Mouse (Mus musculus): Measurements from ENCODE around the gene Tfdp1. TPM values are rescaled to one million over a fixed set of nuclear protein-coding genes. Genes with fewer than 3 reads are reported as not detected.
A peak's percentile ranks its signal among the peaks of the same experiment; 100 is the strongest.

The Tfdp1 gene
- polyA plus RNA-seq, 1 experiment from 2014 or later = 170 TPM

- Histone ChIP-seq H3K27ac (no peak within 1 kb of the TSS), H3K4me3 (replicated peaks) (no peak within 1 kb of the TSS), H3K4me1 (replicated peaks) (no peaks in the 10 kb centered on the region), H3K36me3 (no peaks in the 10 kb centered on the region), H3K9ac (no peak within 1 kb of the TSS), H3K27me3 (replicated peaks) (no peaks in the 10 kb centered on the region), H3K4me2 (replicated peaks) (no peak within 1 kb of the TSS), H3K9me3 (no peaks in the 10 kb centered on the region)
- 72% methylated on average over 5 of the region's 5 CpGs for WGBS
- ATAC-seq = no peak
These were observed 58.2 kb downstream of the Tfdp1 start, which contains the start of gene Atp4b for GRCm38 (mm10) chr8:13396725-13397124. Gene Atp4b, minus strand, starts transcription at chr8:13396825.

GRCm38 (mm10) chr8:13403517-13403916, 65.0 kb downstream of the Tfdp1 start:
- H3K4me1 ChIP-seq (replicated peaks) = no peaks in the 10 kb centered on the region
- 50% methylated on average over 6 of the region's 6 CpGs for WGBS
- ATAC-seq = no peak

GRCm38 (mm10) chr8:13404666-13405131, 66.1 kb downstream of the Tfdp1 start, which contains the start of gene Grk1:
Gene Grk1, plus strand, starts transcription at chr8:13405081.
- Histone ChIP-seq H3K4me2 (replicated peaks) (no peak within 1 kb of the TSS), H3K36me3 (no peaks in the 10 kb centered on the region), H3K27ac (no peak within 1 kb of the TSS), H3K9ac (no peak within 1 kb of the TSS), H3K27me3 (replicated peaks) (no peaks in the 10 kb centered on the region), H3K9me3 (no peaks in the 10 kb centered on the region), H3K4me3 (replicated peaks) (no peak within 1 kb of the TSS), H3K4me1 (replicated peaks) (no peaks in the 10 kb centered on the region)
- 78% methylated on average over 5 of the region's 5 CpGs for WGBS
- ATAC-seq = no peak

More at GRCm38 (mm10) chr8:13403517-13403916, 65.0 kb downstream of the Tfdp1 start:
- no peaks in the 10 kb centered on the region for H3K27me3 ChIP-seq (replicated peaks)
- H3K36me3 ChIP-seq = no peaks in the 10 kb centered on the region
- no peaks in the 10 kb centered on the region for H3K9me3 ChIP-seq
- no peak overlapping the region for H3K27ac ChIP-seq
- no peak overlapping the region for H3K4me2 ChIP-seq (replicated peaks)
- no peak overlapping the region for H3K4me3 ChIP-seq (replicated peaks)
- H3K9ac ChIP-seq = no peak overlapping the region

DNA sequence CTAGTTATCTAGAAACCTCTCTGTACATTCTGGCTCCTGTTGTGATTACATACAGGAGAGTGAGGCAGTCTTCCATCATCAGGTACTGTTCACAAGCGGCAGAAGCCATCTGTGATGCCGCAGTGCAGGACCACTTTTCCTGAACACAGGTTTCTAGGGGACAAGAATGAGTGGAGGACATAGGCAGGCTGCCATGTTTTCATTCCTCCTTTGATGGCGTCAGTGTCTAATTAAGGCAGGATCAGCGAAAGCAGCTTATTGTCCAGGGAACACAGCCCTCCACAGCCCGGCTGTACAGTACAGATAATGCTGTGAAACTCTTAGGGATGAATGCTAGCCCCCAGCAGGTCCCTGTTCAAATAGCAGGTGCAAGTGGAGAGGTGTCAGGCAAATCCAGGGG, 67.5 kb downstream of the Tfdp1 start:
- no peak overlapping the region for H3K9ac ChIP-seq

GRCm38 (mm10) chr8:13411597-13411996, 73.0 kb downstream of the Tfdp1 start:
- no peak overlapping the region for H3K4me2 ChIP-seq (replicated peaks)
- H3K9ac ChIP-seq = no peak overlapping the region
- H3K27me3 ChIP-seq (replicated peaks) = no peaks in the 10 kb centered on the region
- 22% methylated on average over 6 of the region's 6 CpGs for WGBS
- no peaks in the 10 kb centered on the region for H3K9me3 ChIP-seq
- no peaks in the 10 kb centered on the region for H3K4me1 ChIP-seq (replicated peaks)
- no peak for ATAC-seq
- H3K36me3 ChIP-seq = no peaks in the 10 kb centered on the region
- H3K4me3 ChIP-seq (replicated peaks) = no peak overlapping the region
- no peak overlapping the region for H3K27ac ChIP-seq

More for the DNA sequence above, 67.5 kb downstream of the Tfdp1 start:
- Histone ChIP-seq H3K4me2 (replicated peaks) (no peak overlapping the region), H3K27ac (no peak overlapping the region), H3K36me3 (no peaks in the 10 kb centered on the region), H3K27me3 (replicated peaks) (no peaks in the 10 kb centered on the region), H3K4me3 (replicated peaks) (no peak overlapping the region), H3K4me1 (replicated peaks) (no peaks in the 10 kb centered on the region), H3K9me3 (no peaks in the 10 kb centered on the region)
- no peak for ATAC-seq
- 83% methylated on average over 5 of the region's 5 CpGs for WGBS

DNA sequence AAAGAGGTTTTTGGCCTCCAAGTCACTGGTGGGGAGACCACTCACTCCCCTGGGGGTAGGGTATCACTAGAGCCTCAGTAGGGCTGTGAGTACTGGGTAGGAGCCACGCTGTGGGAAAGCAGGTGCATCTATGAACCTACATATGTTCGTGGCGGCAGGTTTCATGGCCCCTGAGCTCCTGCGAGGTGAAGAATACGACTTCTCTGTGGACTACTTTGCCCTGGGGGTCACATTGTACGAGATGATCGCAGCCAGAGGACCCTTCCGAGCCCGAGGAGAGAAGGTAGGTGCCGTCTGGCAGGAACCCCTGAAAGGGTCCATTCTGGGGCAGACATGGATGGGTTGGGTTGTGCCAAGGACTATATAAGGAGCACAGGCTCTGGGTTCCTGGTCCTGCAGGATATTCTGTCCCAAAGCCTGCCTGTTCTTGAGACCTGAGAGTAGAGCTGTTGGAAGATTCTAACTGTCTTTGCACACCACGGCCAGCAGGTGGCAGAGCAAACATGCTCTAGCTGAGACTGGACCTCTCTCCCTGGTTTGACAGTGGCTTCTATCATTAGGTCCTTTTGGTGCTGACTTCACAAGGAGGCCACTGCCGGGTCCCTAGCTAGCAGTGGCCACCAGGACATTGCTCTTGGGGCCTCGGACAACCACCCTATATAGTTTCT, 74.5 kb downstream of the Tfdp1 start:
- no peak overlapping the region for H3K4me2 ChIP-seq (replicated peaks)
- H3K27ac ChIP-seq = no peak overlapping the region

GRCm38 (mm10) chr8:13413823-13414390, 75.4 kb downstream of the Tfdp1 start:
- 45% methylated on average over 12 of the region's 12 CpGs for WGBS
- H3K4me1 ChIP-seq (replicated peaks) = no peaks in the 10 kb centered on the region
- no peak overlapping the region for H3K27ac ChIP-seq
- ATAC-seq = no peak
- no peak overlapping the region for H3K9ac ChIP-seq
- no peak overlapping the region for H3K4me2 ChIP-seq (replicated peaks)
- H3K27me3 ChIP-seq (replicated peaks) = no peaks in the 10 kb centered on the region
- H3K36me3 ChIP-seq = no peaks in the 10 kb centered on the region
- no peaks in the 10 kb centered on the region for H3K9me3 ChIP-seq
- no peak overlapping the region for H3K4me3 ChIP-seq (replicated peaks)

More for the DNA sequence above, 74.5 kb downstream of the Tfdp1 start:
- Histone ChIP-seq H3K27me3 (replicated peaks) (no peaks in the 10 kb centered on the region), H3K36me3 (no peaks in the 10 kb centered on the region), H3K4me1 (replicated peaks) (no peaks in the 10 kb centered on the region), H3K4me3 (replicated peaks) (no peak overlapping the region), H3K9me3 (no peaks in the 10 kb centered on the region), H3K9ac (no peak overlapping the region)
- ATAC-seq = peak; percentile 62
- 64% methylated on average over 13 of the region's 13 CpGs for WGBS

- no peaks in the 10 kb centered on the region for H3K4me1 ChIP-seq (replicated peaks)
- H3K27ac ChIP-seq = no peak overlapping the region
- H3K36me3 ChIP-seq = no peaks in the 10 kb centered on the region
- H3K9me3 ChIP-seq = no peaks in the 10 kb centered on the region
- H3K27me3 ChIP-seq (replicated peaks) = no peaks in the 10 kb centered on the region
- no peak overlapping the region for H3K9ac ChIP-seq
- WGBS = 74% methylated on average over 10 of the region's 10 CpGs
- no peak overlapping the region for H3K4me3 ChIP-seq (replicated peaks)
- ATAC-seq = no peak
- no peak overlapping the region for H3K4me2 ChIP-seq (replicated peaks)
These were observed 77.3 kb downstream of the Tfdp1 start for GRCm38 (mm10) chr8:13415879-13416278.

DNA sequence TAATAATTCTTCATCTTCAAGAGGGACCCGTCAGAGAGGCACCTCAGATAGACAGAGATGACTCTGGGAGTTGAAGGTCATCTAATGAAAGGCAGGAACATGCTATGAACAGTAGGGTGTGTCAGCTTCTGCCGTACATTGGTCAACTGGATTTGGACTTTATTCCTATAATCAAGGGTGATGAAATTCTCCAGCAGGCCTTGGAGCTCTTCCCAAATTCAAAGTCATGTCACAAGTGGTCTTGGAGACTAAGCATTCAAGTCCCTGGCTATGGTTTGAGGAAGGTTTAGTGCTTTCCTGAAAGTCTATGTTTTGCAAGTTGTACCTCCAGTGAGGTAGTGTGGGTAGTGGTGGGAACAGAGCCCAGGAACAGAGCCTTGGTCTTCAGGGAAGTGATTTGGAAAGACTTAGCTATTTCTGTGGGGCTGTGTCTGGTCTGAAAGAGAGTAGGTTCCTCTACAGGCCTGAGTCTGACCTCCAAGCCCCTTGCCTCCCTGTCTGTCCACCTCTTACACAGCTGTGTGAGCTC, 80.6 kb downstream of the Tfdp1 start:
- Histone ChIP-seq H3K9ac (no peak overlapping the region), H3K36me3 (no peaks in the 10 kb centered on the region), H3K27ac (no peak overlapping the region), H3K9me3 (no peaks in the 10 kb centered on the region), H3K4me1 (replicated peaks) (no peaks in the 10 kb centered on the region), H3K27me3 (replicated peaks) (no peaks in the 10 kb centered on the region), H3K4me3 (replicated peaks) (no peak overlapping the region), H3K4me2 (replicated peaks) (no peak overlapping the region)
- 65% methylated on average over 2 of the region's 2 CpGs for WGBS
- no peak for ATAC-seq

- Histone ChIP-seq H3K4me1 (replicated peaks) (no peaks in the 10 kb centered on the region), H3K4me2 (replicated peaks) (no peak overlapping the region), H3K27me3 (replicated peaks) (no peaks in the 10 kb centered on the region), H3K9ac (no peak overlapping the region), H3K9me3 (no peaks in the 10 kb centered on the region), H3K36me3 (no peaks in the 10 kb centered on the region), H3K4me3 (replicated peaks) (no peak overlapping the region), H3K27ac (no peak overlapping the region)
- WGBS = 88% methylated on average over 6 of the region's 6 CpGs
- no peak for ATAC-seq
These were observed 82.4 kb downstream of the Tfdp1 start for GRCm38 (mm10) chr8:13420970-13421369.

- H3K9ac ChIP-seq = no peak overlapping the region
- ATAC-seq = no peak
- WGBS = 69% methylated on average over 6 of the region's 6 CpGs
- H3K27me3 ChIP-seq (replicated peaks) = no peaks in the 10 kb centered on the region
- 0 out of 2 replicates have a peak overlapping the region, but pooled peaks have one; percentile 48 for H3K27ac ChIP-seq
- no peak overlapping the region for H3K4me2 ChIP-seq (replicated peaks)
- no peaks in the 10 kb centered on the region for H3K9me3 ChIP-seq
- H3K4me3 ChIP-seq (replicated peaks) = no peak overlapping the region
- H3K4me1 ChIP-seq (replicated peaks) = no peaks in the 10 kb centered on the region
- H3K36me3 ChIP-seq = no peaks in the 10 kb centered on the region
These were observed 88.8 kb downstream of the Tfdp1 start for GRCm38 (mm10) chr8:13427351-13427750.

Data from intestine, embryonic 15.5 days (tissue).